Mouse (Mus musculus) liver, postnatal 0 days (tissue): ENCODE measurements at regions not wholly inside any gene's neighbourhood (a gene's known extent, or its start where the extent isn't known, plus 50 kb on each side); places are given as distances from the start of the nearest gene placed in this dataset.

Experiments
- ATAC-seq: fragments of 200-750 bp; cut with Nextera tagmentation; 2 replicates; pipeline ENCODE4 v1.8.0; 2017; ENCODE audit warnings: mild to moderate bottlenecking, moderate library complexity
- DNase-seq: peaks from one replicate; pipeline ENCODE4 v3.0.0-alpha.2; 2016
- H3K27ac ChIP-seq: fragments of 300-500 bp; sonication (generic); 2 replicates; pipeline ENCODE4 v1.5.1; 2014; ENCODE audit warnings: antibody characterized with exemption, moderate library complexity, mild to moderate bottlenecking, low read depth
- H3K27me3 ChIP-seq: fragments of 300-500 bp; sonication (generic); 2 replicates; pipeline ENCODE4 v1.6.1; 2014; ENCODE audit warnings: low read length, control low read depth, mixed read lengths; ENCODE audit not compliant: insufficient read depth
- H3K36me3 ChIP-seq: fragments of 300-500 bp; sonication (generic); replicated peaks from 2 replicates; pipeline ENCODE4 v1.6.1; 2014; ENCODE audit warnings: mild to moderate bottlenecking, control low read depth, low read length, moderate library complexity, mixed read lengths; ENCODE audit not compliant: insufficient read depth
- H3K4me1 ChIP-seq: fragments of 300-500 bp; sonication (generic); 2 replicates; pipeline ENCODE4 v1.6.1; 2014; ENCODE audit warnings: antibody characterized with exemption, mild to moderate bottlenecking, control low read depth; ENCODE audit not compliant: insufficient read depth
- H3K4me2 ChIP-seq: fragments of 300-500 bp; sonication (generic); 2 replicates; pipeline ENCODE4 v1.6.1; 2014; ENCODE audit warnings: low read depth, mild to moderate bottlenecking, low read length, moderate library complexity, mixed read lengths
- H3K4me3 ChIP-seq: fragments of 300-500 bp; sonication (generic); 2 replicates; pipeline ENCODE4 v1.5.1; 2014; ENCODE audit warnings: low read depth, low read length
- H3K9ac ChIP-seq: fragments of 300-500 bp; sonication (generic); replicated peaks from 2 replicates; pipeline ENCODE4 v1.6.1; 2014; ENCODE audit warnings: mild to moderate bottlenecking, moderate library complexity
- H3K9me3 ChIP-seq: fragments of 300-500 bp; sonication (generic); 2 replicates; pipeline ENCODE4 v1.6.1; 2016; ENCODE audit warnings: mild to moderate bottlenecking, control low read depth, low read length, mixed read lengths
- CTCF ChIP-seq: sonication (generic); IDR thresholded peaks from 2 replicates; pipeline ENCODE4 v1.5.1; 2016; ENCODE audit warnings: antibody characterized with exemption, low read depth
- EP300 ChIP-seq: IDR thresholded peaks from 2 replicates; pipeline ENCODE4 v1.6.1; 2016; ENCODE audit warnings: antibody characterized with exemption, low read depth, mild to moderate bottlenecking
- WGBS: fragments of 180-500 bp; shearing (Covaris S2); extraction: QIAGEN DNeasy Blood & Tissue Kit; methylation state at CpG from one replicate; pipeline ENCODE4 v1.1.7; 2014; ENCODE audit not compliant: insufficient replicate concordance; 5-methylcytosine and 5-hydroxymethylcytosine counted together

GRCm38 (mm10) chr10:56783941-56784340, 406.8 kb downstream of the Gja1 start:
- WGBS, result 66% methylated on average over 4 of the region's 4 CpGs
- H3K4me1 ChIP-seq, result no peaks in the 10 kb centered on the region
- no peaks in the 10 kb centered on the region for H3K27me3 ChIP-seq
- H3K27ac ChIP-seq, result no peak overlapping the region
- H3K9me3 ChIP-seq, result no peaks in the 10 kb centered on the region
- TF ChIP-seq CTCF, result no peak
- DNase-seq (no peak), ATAC-seq (no peak)
- no peak overlapping the region for H3K9ac ChIP-seq
- H3K4me3 ChIP-seq, result no peak overlapping the region
- no peak overlapping the region for H3K4me2 ChIP-seq
- no peaks in the 10 kb centered on the region for H3K36me3 ChIP-seq

DNA sequence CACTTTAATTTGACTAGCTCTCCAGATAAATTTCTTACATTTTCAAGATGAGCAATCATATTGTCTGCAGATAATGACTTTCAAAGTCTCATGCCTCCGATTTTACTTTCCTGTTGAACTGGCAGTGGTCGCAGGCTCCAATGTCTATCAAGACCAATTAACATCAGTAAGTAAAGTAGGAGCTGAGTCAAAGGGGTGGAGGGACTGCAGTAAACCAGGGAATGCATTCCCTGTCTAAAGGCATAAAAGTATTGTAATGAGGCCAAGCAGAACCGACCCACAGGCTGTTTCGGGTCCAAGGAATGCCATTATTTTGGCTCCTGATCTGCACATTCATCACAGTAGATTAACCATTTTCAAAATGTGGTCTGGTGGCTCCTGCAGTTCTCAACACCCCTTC, 411.0 kb downstream of the Gja1 start:
- ATAC-seq, result no peak
- Histone ChIP-seq H3K4me3 (no peak overlapping the region), H3K27me3 (no peaks in the 10 kb centered on the region), H3K9me3 (no peaks in the 10 kb centered on the region), H3K4me1 (no peaks in the 10 kb centered on the region), H3K27ac (no peak overlapping the region), H3K9ac (no peak overlapping the region), H3K4me2 (no peak overlapping the region), H3K36me3 (no peaks in the 10 kb centered on the region)
- no peak for DNase-seq
- no peak for TF ChIP-seq EP300
- TF ChIP-seq CTCF, result no peak
- 85% methylated on average over 4 of the region's 4 CpGs for WGBS

GRCm38 (mm10) chr10:56793074-56793473, 415.9 kb downstream of the Gja1 start:
- ATAC-seq, result peak; percentile 29; the same call in 1 of the 2 replicates
- no peaks in the 10 kb centered on the region for H3K36me3 ChIP-seq
- 34% methylated on average over 8 of the region's 8 CpGs for WGBS
- no peaks in the 10 kb centered on the region for H3K4me1 ChIP-seq
- no peaks in the 10 kb centered on the region for H3K9me3 ChIP-seq
- no peak overlapping the region for H3K27ac ChIP-seq
- H3K4me3 ChIP-seq, result no peak overlapping the region
- DNase-seq, result no peak
- no peaks in the 10 kb centered on the region for H3K27me3 ChIP-seq
- no peak overlapping the region for H3K9ac ChIP-seq
- no peak overlapping the region for H3K4me2 ChIP-seq
- TF ChIP-seq EP300 (no peak), CTCF (no peak)

- Histone ChIP-seq H3K4me2 (no peak overlapping the region), H3K9me3 (no peaks in the 10 kb centered on the region), H3K4me1 (no peaks in the 10 kb centered on the region), H3K27me3 (no peaks in the 10 kb centered on the region), H3K36me3 (no peaks in the 10 kb centered on the region), H3K4me3 (no peak overlapping the region), H3K9ac (no peak overlapping the region), H3K27ac (no peak overlapping the region)
- WGBS, result 54% methylated on average over 3 of the region's 3 CpGs
- ATAC-seq (no peak), DNase-seq (no peak)
- TF ChIP-seq CTCF (no peak), EP300 (no peak)
These were observed 418.3 kb downstream of the Gja1 start for GRCm38 (mm10) chr10:56795396-56795795.

- no peak for DNase-seq
- H3K27me3 ChIP-seq, result no peaks in the 10 kb centered on the region
- no peak for ATAC-seq
- WGBS, result 75% methylated on average over 3 of the region's 3 CpGs
- H3K4me2 ChIP-seq, result no peak overlapping the region
- no peaks in the 10 kb centered on the region for H3K9me3 ChIP-seq
- H3K4me3 ChIP-seq, result no peak overlapping the region
- no peak overlapping the region for H3K9ac ChIP-seq
- H3K4me1 ChIP-seq, result no peaks in the 10 kb centered on the region
- no peaks in the 10 kb centered on the region for H3K36me3 ChIP-seq
- H3K27ac ChIP-seq, result no peak overlapping the region
- TF ChIP-seq CTCF (no peak), EP300 (no peak)
These were observed 422.2 kb downstream of the Gja1 start for GRCm38 (mm10) chr10:56799307-56799706.

DNA sequence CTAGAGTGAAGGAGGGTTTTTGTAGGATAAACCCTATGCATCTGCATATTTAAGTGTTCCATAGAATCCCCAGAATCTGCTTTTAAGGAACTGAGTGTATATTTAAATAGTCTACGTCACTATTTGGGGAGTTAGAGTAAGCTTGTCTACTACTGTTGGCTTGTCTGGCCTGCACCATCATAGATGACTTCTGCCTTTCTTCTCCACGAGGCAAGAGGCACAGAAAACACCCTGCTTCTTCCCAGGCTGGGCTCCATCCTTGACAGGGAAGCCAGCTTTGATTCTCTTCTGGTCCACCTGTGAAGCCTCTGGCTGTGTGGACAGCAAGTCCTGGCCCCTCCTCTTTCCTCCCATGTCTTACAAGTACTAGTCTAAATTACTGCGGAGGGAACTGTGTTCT, 422.6 kb downstream of the Gja1 start:
- no peak overlapping the region for H3K4me2 ChIP-seq
- TF ChIP-seq EP300 (no peak), CTCF (no peak)
- 60% methylated on average over 3 of the region's 3 CpGs for WGBS

GRCm38 (mm10) chr10:56809006-56809405, 431.9 kb downstream of the Gja1 start:
- no peak overlapping the region for H3K4me3 ChIP-seq
- H3K27me3 ChIP-seq, result no peaks in the 10 kb centered on the region
- DNase-seq (no peak), ATAC-seq (no peak)
- no peaks in the 10 kb centered on the region for H3K9me3 ChIP-seq
- H3K27ac ChIP-seq, result no peak overlapping the region
- no peak overlapping the region for H3K9ac ChIP-seq
- no peak overlapping the region for H3K4me2 ChIP-seq
- TF ChIP-seq EP300, result no peak
- TF ChIP-seq CTCF, result no peak
- WGBS, result 70% methylated on average over 1 of the region's 1 CpGs
- no peaks in the 10 kb centered on the region for H3K4me1 ChIP-seq
- no peaks in the 10 kb centered on the region for H3K36me3 ChIP-seq

More for the DNA sequence above, 422.6 kb downstream of the Gja1 start:
- Histone ChIP-seq H3K36me3 (no peaks in the 10 kb centered on the region), H3K4me1 (no peaks in the 10 kb centered on the region), H3K4me3 (no peak overlapping the region), H3K9me3 (no peaks in the 10 kb centered on the region), H3K9ac (no peak overlapping the region), H3K27me3 (no peaks in the 10 kb centered on the region), H3K27ac (no peak overlapping the region)
- no peak for ATAC-seq
- DNase-seq, result no peak
